ENCODE assay signal across 16 mouse cellular contexts in genomic region chr6:6162993-6163623, GRCm38 (mm10). TPM values are rescaled to one million over a fixed set of nuclear protein-coding genes. Genes with fewer than 3 reads are reported as not detected.
DNase-seq lines count a peak whose midpoint lies in the region; ATAC-seq lines count a peak whose summit lies in the region.
"Had no signal": no experiment of that assay in that cellular context is flagged by ENCODE, and none has a peak within 500 bp of the region (broad histone marks: within the 10 kb centered on the region; RNA-seq: fewer than 3 reads in every experiment).

No protein-coding gene starts in this region.

- peaks cover 9% of the 10 kb centered on the region for H3K4me1 ChIP-seq in embryonic facial prominence, embryonic 15.5 days
- H3K4me1 ChIP-seq in forebrain, embryonic 14.5 days (ENCODE audit: control insufficient read depth, insufficient read depth, low read length), result peaks cover 25% of the 10 kb centered on the region
- H3K4me1 ChIP-seq in hindbrain, embryonic 14.5 days (replicated peaks; ENCODE audit: control insufficient read depth, insufficient read depth, low read length), result peaks cover 22% of the 10 kb centered on the region
- peaks cover 16% of the 10 kb centered on the region for H3K4me1 ChIP-seq in midbrain, embryonic 16.5 days (ENCODE audit: control insufficient read depth, insufficient read depth, low read length)
- H3K4me1 ChIP-seq in liver, embryonic 12.5 days, result no peaks in the 10 kb centered on the region
- H3K4me1 ChIP-seq: intestine, embryonic 15.5 days had no signal

- H3K9me3 ChIP-seq in embryonic facial prominence, embryonic 15.5 days (replicated peaks), result no peaks in the 10 kb centered on the region
- H3K9me3 ChIP-seq in forebrain, embryonic 14.5 days (replicated peaks; ENCODE audit: control insufficient read depth, low read length), result no peaks in the 10 kb centered on the region
- no peaks in the 10 kb centered on the region for H3K9me3 ChIP-seq in hindbrain, embryonic 14.5 days (ENCODE audit: control insufficient read depth, low read length)
- no peaks in the 10 kb centered on the region for H3K9me3 ChIP-seq in midbrain, embryonic 16.5 days (replicated peaks; ENCODE audit: control insufficient read depth, low read length, poor library complexity, severe bottlenecking)
- H3K9me3 ChIP-seq in liver, embryonic 12.5 days (replicated peaks), result no peaks in the 10 kb centered on the region
- H3K9me3 ChIP-seq: heart, embryonic 12.5 days; intestine, embryonic 15.5 days had no signal

- H3K36me3 ChIP-seq in embryonic facial prominence, embryonic 15.5 days, result no peaks in the 10 kb centered on the region
- no peaks in the 10 kb centered on the region for H3K36me3 ChIP-seq in forebrain, embryonic 14.5 days (ENCODE audit: control insufficient read depth, insufficient read depth, low read length)
- no peaks in the 10 kb centered on the region for H3K36me3 ChIP-seq in hindbrain, embryonic 14.5 days (replicated peaks; ENCODE audit: control insufficient read depth, insufficient read depth)
- no peaks in the 10 kb centered on the region for H3K36me3 ChIP-seq in midbrain, embryonic 16.5 days (ENCODE audit: control insufficient read depth, insufficient read depth, low read length)
- H3K36me3 ChIP-seq in liver, embryonic 12.5 days, result 0 out of 2 replicates have a peak, but pooled peaks cover 5% of the 10 kb centered on the region
- H3K36me3 ChIP-seq: intestine, embryonic 15.5 days had no signal

- H3K27ac ChIP-seq in embryonic facial prominence, embryonic 15.5 days (replicated peaks), result no peak overlapping the region
- peak overlapping the region; percentile 72; the same call in 1 of the 2 replicates for H3K27ac ChIP-seq in forebrain, embryonic 14.5 days (ENCODE audit: low read depth, low read length)
- H3K27ac ChIP-seq in hindbrain, embryonic 14.5 days, result no peak overlapping the region
- no peak overlapping the region for H3K27ac ChIP-seq in midbrain, embryonic 16.5 days (ENCODE audit: low read length)
- H3K27ac ChIP-seq in liver, embryonic 12.5 days, result no peak overlapping the region
- H3K27ac ChIP-seq: intestine, embryonic 15.5 days had no signal

- 76% methylated on average over 7 of the region's 7 CpGs for WGBS in embryonic facial prominence, embryonic 15.5 days
- WGBS in forebrain, embryonic 14.5 days, result 6% methylated on average over 7 of the region's 7 CpGs
- 33% methylated on average over 7 of the region's 7 CpGs for WGBS in hindbrain, embryonic 14.5 days
- WGBS in midbrain, embryonic 16.5 days, result 27% methylated on average over 7 of the region's 7 CpGs
- 82% methylated on average over 7 of the region's 7 CpGs for WGBS in liver, embryonic 12.5 days (ENCODE audit: insufficient replicate concordance)

- peaks cover 4% of the 10 kb centered on the region; the same call in 1 of the 2 replicates for H3K27me3 ChIP-seq in embryonic facial prominence, embryonic 15.5 days
- 0 out of 2 replicates have a peak, but pooled peaks cover 7% of the 10 kb centered on the region for H3K27me3 ChIP-seq in forebrain, embryonic 14.5 days (replicated peaks; ENCODE audit: control insufficient read depth, insufficient read depth, low read length)
- no peaks in the 10 kb centered on the region for H3K27me3 ChIP-seq in hindbrain, embryonic 14.5 days (ENCODE audit: control insufficient read depth, insufficient read depth, low read length)
- peaks cover 3% of the 10 kb centered on the region; the same call in 1 of the 2 replicates for H3K27me3 ChIP-seq in midbrain, embryonic 16.5 days (ENCODE audit: control insufficient read depth, insufficient read depth, low read depth, low read length)
- no peaks in the 10 kb centered on the region for H3K27me3 ChIP-seq in liver, embryonic 12.5 days (replicated peaks)
- H3K27me3 ChIP-seq: heart, embryonic 12.5 days; intestine, embryonic 15.5 days had no signal

- ATAC-seq in embryonic facial prominence, embryonic 15.5 days (ENCODE audit: insufficient number of reproducible peaks, low FRiP score, low TSS enrichment, low read depth), result peak; percentile 70; the same call in 1 of the 2 replicates
- peak; percentile 93 for ATAC-seq in forebrain, embryonic 14.5 days
- ATAC-seq in hindbrain, embryonic 14.5 days (ENCODE audit: low FRiP score), result peak; percentile 77
- ATAC-seq in midbrain, embryonic 16.5 days, result peak; percentile 81
- ATAC-seq in liver, embryonic 12.5 days, result no peak
- ATAC-seq: intestine, embryonic 15.5 days had no signal

- H3K4me3 ChIP-seq in embryonic facial prominence, embryonic 15.5 days (replicated peaks), result no peak overlapping the region
- H3K4me3 ChIP-seq in forebrain, embryonic 14.5 days (ENCODE audit: low read depth, low read length), result no peak overlapping the region
- no peak overlapping the region for H3K4me3 ChIP-seq in hindbrain, embryonic 14.5 days (replicated peaks; ENCODE audit: low read length)
- no peak overlapping the region for H3K4me3 ChIP-seq in midbrain, embryonic 16.5 days (ENCODE audit: low read depth, low read length)
- H3K4me3 ChIP-seq in liver, embryonic 12.5 days, result no peak overlapping the region
- H3K4me3 ChIP-seq: heart, embryonic 12.5 days; intestine, embryonic 15.5 days had no signal

- H3K9ac ChIP-seq in embryonic facial prominence, embryonic 15.5 days, result no peak overlapping the region
- H3K9ac ChIP-seq in forebrain, embryonic 14.5 days (ENCODE audit: low read length), result no peak overlapping the region
- H3K9ac ChIP-seq in hindbrain, embryonic 14.5 days, result no peak overlapping the region
- no peak overlapping the region for H3K9ac ChIP-seq in midbrain, embryonic 16.5 days (ENCODE audit: low read depth, low read length)
- no peak overlapping the region for H3K9ac ChIP-seq in liver, embryonic 12.5 days
- H3K9ac ChIP-seq: heart, embryonic 12.5 days; intestine, embryonic 15.5 days had no signal

- no peak overlapping the region for H3K4me2 ChIP-seq in embryonic facial prominence, embryonic 15.5 days (replicated peaks)
- H3K4me2 ChIP-seq in forebrain, embryonic 14.5 days (ENCODE audit: low read length), result peak overlapping the region; percentile 25; the same call in 1 of the 2 replicates
- H3K4me2 ChIP-seq in hindbrain, embryonic 14.5 days (replicated peaks), result no peak overlapping the region
- no peak overlapping the region for H3K4me2 ChIP-seq in midbrain, embryonic 16.5 days (ENCODE audit: low read length)
- no peak overlapping the region for H3K4me2 ChIP-seq in liver, embryonic 12.5 days
- H3K4me2 ChIP-seq: heart, embryonic 12.5 days; intestine, embryonic 15.5 days had no signal

- peak; percentile 95 for DNase-seq in forebrain, embryonic 14.5 days (ENCODE audit: low spot score)
- DNase-seq in hindbrain, embryonic 14.5 days (ENCODE audit: low spot score), result peak; percentile 65
- no peak for DNase-seq in layer of hippocampus, adult 18-20 months (ENCODE audit: low spot score in 2 of 2)
- DNase-seq in kidney, adult 11 months, result no peak
- DNase-seq in right cerebral cortex, adult 2 months (ENCODE audit: low spot score in 2 of 2), result no peak
- DNase-seq: adrenal gland, postnatal 36 days; cerebellum, adult 9-10 months; kidney, postnatal 25 days; liver; lung, adult 18-20 months; thymus, postnatal 4 days had no signal

RNA-seq across cellular contexts. Expression of gene Slc25a13, which starts 53.9 kb away (rescaled TPM):
- 16.2 and 17.8 TPM in 2 replicates for polyA plus RNA-seq in embryonic facial prominence, embryonic 15.5 days (2015; fragmentation: Nextera tagmentation; extraction: Ambion mirVana)
- 11.1 and 11.8 TPM in 2 replicates for polyA plus RNA-seq in forebrain, embryonic 14.5 days (2014; fragmentation: Nextera tagmentation; extraction: Ambion mirVana)
- polyA plus RNA-seq in hindbrain, embryonic 14.5 days (2014; fragmentation: Nextera tagmentation; extraction: Ambion mirVana), result 5.6 and 6.4 TPM in 2 replicates
- polyA plus RNA-seq in midbrain, embryonic 16.5 days (2015; fragmentation: Nextera tagmentation; extraction: Ambion mirVana), result 3.8 and 3.9 TPM in 2 replicates
- 1 to 10 TPM; 3.5 to 5.4 TPM for total RNA-seq in layer of hippocampus, adult 18-20 months (2021)
- polyA plus RNA-seq in liver, embryonic 12.5 days (2016; fragmentation: Nextera tagmentation; extraction: Ambion mirVana), result 41.9 and 43.6 TPM in 2 replicates

Comparison
In these comparisons a context has a peak if more than half of its experiments do, and no peak if none do; other contexts are left out.
1. DNase-seq: peak in forebrain, embryonic 14.5 days (single experiment) and hindbrain, embryonic 14.5 days (single experiment); none in layer of hippocampus, adult 18-20 months (0 of 2), kidney, adult 11 months (single experiment) and right cerebral cortex, adult 2 months (0 of 2).